Mouse (Mus musculus): ENCODE data around the gene Cuedc1. TPM values are rescaled to one million over a fixed set of nuclear protein-coding genes. Genes with fewer than 3 reads are reported as not detected.

The Cuedc1 gene
- total RNA-seq (2021), result 10 to 100 TPM; 65.4 to 69.7 TPM

GRCm38 (mm10) chr11:88098021-88098729 is at the start of gene Cuedc1:
Gene Cuedc1 (plus strand): TSS chr11:88098058.
- intact Hi-C loops (cut with DNase I), result loop anchor here (10.0 kb wide), 1 partner anchor 67 kb away; no protein-coding TSS in a partner anchor

GRCm38 (mm10) chr11:88048961-88049670 is 48.7 kb upstream of the Cuedc1 start:
- no peak for DNase-seq
- intact Hi-C loops (cut with DNase I), result no loop called here

More at GRCm38 (mm10) chr11:88098021-88098729, at the start of gene Cuedc1:
- DNase-seq, result no peak

- DNase-seq, result no peak
- intact Hi-C loops (cut with DNase I), result loop anchor here (10.0 kb wide), 1 partner anchor 775 kb away; no protein-coding TSS in a partner anchor
Observed at GRCm38 (mm10) chr11:88049732-88050131, 48.1 kb upstream of the Cuedc1 start.

- intact Hi-C loops (cut with DNase I), result loop anchor here (10.0 kb wide), 1 partner anchor 772 kb away; no protein-coding TSS in a partner anchor
- DNase-seq, result no peak
Observed at GRCm38 (mm10) chr11:88052638-88053037, 45.2 kb upstream of the Cuedc1 start.

GRCm38 (mm10) chr11:88053821-88054220 is 44.0 kb upstream of the Cuedc1 start:
- intact Hi-C loops (cut with DNase I), result loop anchor here (10.0 kb wide), 1 partner anchor 771 kb away; no protein-coding TSS in a partner anchor
- DNase-seq, result no peak

GRCm38 (mm10) chr11:88054589-88054988 is 43.3 kb upstream of the Cuedc1 start:
- intact Hi-C loops (cut with DNase I), result loop anchor here (10.0 kb wide), 1 partner anchor 770 kb away; no protein-coding TSS in a partner anchor
- DNase-seq, result peak; percentile 30

GRCm38 (mm10) chr11:88055777-88056176 is 42.1 kb upstream of the Cuedc1 start:
- DNase-seq, result no peak
- intact Hi-C loops (cut with DNase I), result loop anchor here (5.0 to 10.0 kb wide), 2 partner anchors 142 to 769 kb away; no protein-coding TSS in a partner anchor

- intact Hi-C loops (cut with DNase I), result loop anchor here (5.0 to 10.0 kb wide), 2 partner anchors 140 to 767 kb away; no protein-coding TSS in a partner anchor
- no peak for DNase-seq
Observed at GRCm38 (mm10) chr11:88057788-88058187, 40.1 kb upstream of the Cuedc1 start.

- intact Hi-C loops (cut with DNase I), result loop anchor here (5.0 to 10.0 kb wide), 2 partner anchors 138 to 766 kb away; no protein-coding TSS in a partner anchor
- DNase-seq, result peak; percentile 24
Observed at GRCm38 (mm10) chr11:88059141-88059540, 38.7 kb upstream of the Cuedc1 start.

GRCm38 (mm10) chr11:88061892-88062625 is 35.8 kb upstream of the Cuedc1 start:
- intact Hi-C loops (cut with DNase I), result no loop called here
- DNase-seq, result no peak

GRCm38 (mm10) chr11:88065732-88066131 is 32.1 kb upstream of the Cuedc1 start:
- DNase-seq, result no peak
- intact Hi-C loops (cut with DNase I), result no loop called here

- DNase-seq, result no peak
- intact Hi-C loops (cut with DNase I), result no loop called here
Observed at GRCm38 (mm10) chr11:88067191-88067585, 30.7 kb upstream of the Cuedc1 start.

GRCm38 (mm10) chr11:88067586-88068410 is 30.1 kb upstream of the Cuedc1 start, which contains the start of gene Vezf1:
Gene Vezf1 (plus strand): TSS chr11:88068279.
- intact Hi-C loops (cut with DNase I), result no loop called here
- peak; percentile 83 for DNase-seq

- DNase-seq, result peak; percentile 50
- intact Hi-C loops (cut with DNase I), result no loop called here
Observed at GRCm38 (mm10) chr11:88068411-88069245, 29.2 kb upstream of the Cuedc1 start.

GRCm38 (mm10) chr11:88069246-88069570 is 28.6 kb upstream of the Cuedc1 start:
- DNase-seq, result no peak
- intact Hi-C loops (cut with DNase I), result no loop called here

- intact Hi-C loops (cut with DNase I), result no loop called here
- DNase-seq, result no peak
Observed at GRCm38 (mm10) chr11:88070392-88070791, 27.5 kb upstream of the Cuedc1 start.

- intact Hi-C loops (cut with DNase I), result no loop called here
- no peak for DNase-seq
Observed at GRCm38 (mm10) chr11:88071113-88071512, 26.7 kb upstream of the Cuedc1 start.

GRCm38 (mm10) chr11:88073343-88073875 is 24.4 kb upstream of the Cuedc1 start:
- intact Hi-C loops (cut with DNase I), result no loop called here
- DNase-seq, result no peak

- intact Hi-C loops (cut with DNase I), result no loop called here
- no peak for DNase-seq
Observed at GRCm38 (mm10) chr11:88075701-88076100, 22.2 kb upstream of the Cuedc1 start.
